Mouse (Mus musculus) layer of hippocampus, adult 18-20 months (tissue): ENCODE measurements at regions not wholly inside any gene's neighbourhood (a gene's known extent, or its start where the extent isn't known, plus 50 kb on each side); places are given as distances from the start of the nearest gene placed in this dataset.
A peak's percentile ranks its signal among the peaks of the same experiment; 100 is the strongest.

Experiments used
- DNase-seq, 2 experiments: peaks; one replicate each; pipeline ENCODE4 v3.0.0; 2022; ENCODE audit warnings: low spot score in 2 of 2

GRCm38 (mm10) chr13:37503449-37503848 is 158.4 kb downstream of the Ly86 start:
- no peak for DNase-seq

GRCm38 (mm10) chr13:37503898-37504297 is 158.9 kb downstream of the Ly86 start:
- DNase-seq, result no peak

DNA sequence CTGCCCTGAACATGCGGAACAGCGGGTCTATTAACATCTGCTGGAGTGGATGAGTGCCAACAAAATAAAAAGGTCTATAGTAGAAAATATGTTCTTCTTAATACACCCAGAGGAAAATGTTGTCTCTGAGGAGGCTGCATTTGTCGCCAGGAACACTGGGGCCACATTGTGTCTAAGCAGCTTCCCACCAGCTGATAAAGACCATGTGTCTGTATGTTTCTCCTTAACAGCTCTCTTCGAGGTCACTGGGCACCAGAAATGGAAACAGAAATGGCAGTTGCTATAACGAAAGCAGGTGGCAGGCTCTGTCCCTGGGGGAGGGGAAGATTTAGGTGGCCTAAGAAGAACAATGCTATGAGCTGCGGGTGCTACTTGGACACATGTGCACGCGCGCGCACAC is 159.4 kb downstream of the Ly86 start:
- no peak for DNase-seq

- no peak for DNase-seq
Measured at GRCm38 (mm10) chr13:37505617-37506016, 160.6 kb downstream of the Ly86 start.

DNA sequence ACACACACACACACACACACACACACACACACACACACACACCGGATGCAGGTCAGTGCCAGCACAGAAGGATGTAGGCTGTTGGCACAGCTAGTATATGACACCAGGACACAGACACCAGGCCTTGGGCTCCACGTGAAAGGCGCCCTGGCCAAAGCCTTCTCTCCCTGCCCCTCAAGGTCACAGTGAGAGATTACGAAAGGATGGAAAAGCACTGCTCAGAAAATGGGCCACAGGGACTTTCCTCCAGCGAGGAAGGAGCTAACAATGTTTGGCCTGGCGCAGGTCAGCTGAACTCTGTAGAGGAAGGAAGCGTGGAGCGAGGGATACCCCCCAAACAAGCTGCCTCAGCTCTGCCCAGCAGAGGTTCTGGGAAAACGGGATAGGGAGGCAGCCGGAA is 161.0 kb downstream of the Ly86 start:
- no peak for DNase-seq

GRCm38 (mm10) chr13:37506701-37507100 is 161.7 kb downstream of the Ly86 start:
- DNase-seq, result no peak

DNA sequence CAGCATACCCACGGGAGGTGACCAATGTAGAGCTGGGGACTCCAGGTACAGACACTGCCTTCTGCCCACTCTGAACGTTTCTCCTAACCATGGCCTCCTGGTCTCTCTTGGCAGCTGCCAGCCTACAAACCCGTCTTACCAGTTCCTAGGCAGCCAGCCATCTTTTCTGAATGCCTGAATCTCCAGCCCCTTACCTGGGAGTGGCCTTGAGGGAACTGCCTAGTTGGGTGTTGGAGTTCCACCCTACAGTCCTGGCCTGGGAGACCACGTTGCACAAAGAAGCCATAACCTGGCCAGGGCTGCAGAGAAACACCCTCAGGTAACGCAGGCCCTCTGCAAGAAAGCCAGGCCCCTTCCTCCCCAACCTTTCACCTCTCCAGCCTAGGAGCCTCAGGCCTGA is 162.1 kb downstream of the Ly86 start:
- no peak for DNase-seq

DNA sequence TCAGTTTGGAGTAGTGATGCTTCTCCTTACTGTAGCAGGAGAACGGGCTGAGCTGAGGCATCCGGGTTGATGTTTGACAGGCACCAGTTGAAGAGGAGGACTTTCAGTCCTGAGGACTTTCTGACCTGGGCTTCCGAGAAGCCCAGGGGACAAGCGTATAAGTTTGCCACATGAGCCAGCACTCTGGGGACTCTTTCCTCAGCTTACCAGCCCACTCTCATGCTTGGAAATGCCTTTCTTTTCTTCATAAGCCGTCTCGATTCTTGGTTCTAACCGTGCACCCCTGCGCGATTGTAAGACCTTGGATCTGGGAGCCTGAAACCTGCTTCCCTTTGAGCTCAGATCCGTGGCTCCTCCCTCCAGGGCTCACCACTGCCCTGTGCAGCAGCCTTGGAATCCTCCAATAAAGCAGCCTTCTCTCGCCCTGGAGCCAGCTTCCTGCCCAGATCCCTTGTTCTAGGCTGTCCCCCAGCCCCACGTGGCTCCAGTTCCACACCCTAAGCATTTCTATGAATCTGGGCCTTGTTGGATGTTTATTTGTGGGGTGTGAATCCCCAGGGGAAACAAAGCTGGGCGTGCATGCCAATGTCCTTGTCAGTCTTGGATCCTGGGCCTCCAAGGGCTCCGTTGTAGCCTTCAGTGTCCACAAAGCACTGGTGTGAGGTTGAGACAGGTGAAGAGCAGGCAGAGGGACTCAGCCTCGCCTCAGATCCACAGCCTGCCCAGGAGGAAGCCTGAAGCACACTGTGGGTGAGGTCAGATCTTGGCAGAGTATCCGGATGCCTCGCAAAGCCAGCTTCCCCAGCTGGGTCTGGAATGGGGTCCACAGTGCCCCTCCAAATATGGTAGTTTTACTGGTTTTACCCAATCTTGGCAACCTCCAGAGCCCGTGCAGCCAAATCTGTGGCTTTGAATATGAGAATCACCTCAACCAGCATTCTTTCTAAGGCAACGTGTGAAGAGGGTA is 163.7 kb downstream of the Ly86 start:
- no peak for DNase-seq

GRCm38 (mm10) chr13:37509352-37509851 is 164.4 kb downstream of the Ly86 start:
- no peak for DNase-seq

GRCm38 (mm10) chr13:37510511-37510910 is 165.5 kb downstream of the Ly86 start:
- DNase-seq, result no peak

DNA sequence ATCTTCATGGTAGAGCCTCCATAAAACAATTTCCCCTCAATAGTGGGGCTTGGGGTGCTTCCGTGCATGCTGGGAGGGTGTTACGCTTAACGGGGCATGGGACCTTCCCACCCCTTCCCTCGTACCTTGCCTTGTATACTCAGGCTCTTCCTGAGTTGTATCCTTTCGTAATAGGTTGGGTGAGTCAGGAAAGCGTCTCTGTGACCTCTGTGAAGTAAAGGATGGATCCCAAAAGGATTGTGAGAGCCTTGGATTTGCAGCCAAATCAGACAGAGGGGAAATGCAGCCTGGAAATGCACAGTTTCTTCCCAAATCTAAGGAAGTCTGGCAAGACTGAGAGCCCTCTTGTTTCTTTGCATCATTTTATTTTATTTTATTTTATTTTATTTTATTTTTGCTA is 166.0 kb downstream of the Ly86 start:
- DNase-seq, result no peak

DNA sequence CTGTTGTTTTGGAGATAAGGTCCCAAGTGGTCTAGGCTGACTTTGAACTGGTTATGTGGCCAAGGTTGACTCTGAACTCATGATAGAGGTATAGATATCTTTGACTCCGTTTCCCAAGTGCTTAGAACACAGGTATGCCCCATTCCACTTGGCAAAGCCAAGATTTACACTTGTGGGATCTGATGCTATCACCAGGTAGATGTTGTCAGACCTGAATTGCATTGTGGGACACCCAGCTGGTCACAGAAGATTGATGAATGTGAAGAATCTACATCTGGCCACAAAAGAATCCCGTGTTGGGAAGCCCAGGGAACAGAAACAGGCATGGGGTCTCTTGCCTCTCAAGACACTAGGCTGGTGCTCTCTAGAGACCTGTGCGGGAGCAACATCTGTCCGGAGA is 166.4 kb downstream of the Ly86 start:
- DNase-seq, result no peak

DNA sequence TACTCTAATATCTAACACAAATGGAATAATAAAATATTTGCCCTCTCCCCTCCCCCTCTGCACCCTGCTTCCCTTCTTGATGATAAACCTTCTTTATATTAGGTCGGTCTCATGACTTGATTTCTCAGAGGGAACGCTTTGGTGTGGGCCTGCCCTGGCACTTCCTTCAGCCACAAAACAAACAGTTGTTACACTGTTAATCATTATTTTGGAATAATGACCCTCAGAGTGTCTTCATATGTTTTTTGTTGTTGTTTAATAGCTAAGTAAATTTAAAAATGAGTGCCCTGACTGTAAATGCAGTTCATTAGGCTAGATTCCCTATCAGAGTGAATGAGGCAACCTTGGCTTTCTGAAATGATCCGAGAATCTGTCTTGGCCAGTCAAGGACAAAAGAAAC is 167.8 kb downstream of the Ly86 start:
- no peak for DNase-seq

- no peak for DNase-seq
Measured at GRCm38 (mm10) chr13:37513206-37513904, 168.3 kb downstream of the Ly86 start.

DNA sequence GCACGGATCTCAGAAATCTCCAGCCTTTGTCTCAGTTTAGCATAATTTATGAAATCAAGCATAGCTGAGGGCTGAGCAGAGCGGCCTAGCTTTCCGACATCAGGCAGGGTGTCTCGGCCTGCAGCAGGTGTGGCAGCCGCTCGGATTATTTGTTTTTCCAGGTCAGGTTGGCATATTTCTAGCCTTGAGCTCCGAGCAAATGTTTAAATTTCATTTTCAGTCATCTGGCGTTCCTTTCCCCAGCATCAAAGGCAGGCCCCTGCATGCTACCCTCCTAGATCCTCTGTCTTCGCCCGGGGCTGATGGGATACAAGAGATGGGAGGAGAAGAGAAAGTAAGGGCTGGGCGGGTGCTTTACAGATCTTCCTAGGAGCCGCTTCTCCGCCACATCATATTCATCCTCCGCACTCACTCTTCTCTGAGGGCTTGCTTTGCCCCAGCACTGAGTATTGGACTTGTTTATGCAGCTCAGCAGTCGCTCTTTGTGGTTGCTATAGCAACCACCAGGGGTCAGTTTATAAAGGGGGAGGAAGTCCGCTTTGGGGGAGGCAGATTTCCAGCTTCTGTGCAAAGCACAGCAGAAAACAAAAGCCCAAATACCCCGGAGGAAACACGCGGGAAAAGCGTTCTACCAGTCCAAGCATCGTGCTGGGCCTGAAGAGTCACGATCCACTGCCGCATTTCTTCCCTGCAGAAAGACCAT is 169.0 kb downstream of the Ly86 start:
- DNase-seq, result peak; percentile 37 to 46

GRCm38 (mm10) chr13:37514641-37515305 is 169.8 kb downstream of the Ly86 start:
- DNase-seq, result no peak

DNA sequence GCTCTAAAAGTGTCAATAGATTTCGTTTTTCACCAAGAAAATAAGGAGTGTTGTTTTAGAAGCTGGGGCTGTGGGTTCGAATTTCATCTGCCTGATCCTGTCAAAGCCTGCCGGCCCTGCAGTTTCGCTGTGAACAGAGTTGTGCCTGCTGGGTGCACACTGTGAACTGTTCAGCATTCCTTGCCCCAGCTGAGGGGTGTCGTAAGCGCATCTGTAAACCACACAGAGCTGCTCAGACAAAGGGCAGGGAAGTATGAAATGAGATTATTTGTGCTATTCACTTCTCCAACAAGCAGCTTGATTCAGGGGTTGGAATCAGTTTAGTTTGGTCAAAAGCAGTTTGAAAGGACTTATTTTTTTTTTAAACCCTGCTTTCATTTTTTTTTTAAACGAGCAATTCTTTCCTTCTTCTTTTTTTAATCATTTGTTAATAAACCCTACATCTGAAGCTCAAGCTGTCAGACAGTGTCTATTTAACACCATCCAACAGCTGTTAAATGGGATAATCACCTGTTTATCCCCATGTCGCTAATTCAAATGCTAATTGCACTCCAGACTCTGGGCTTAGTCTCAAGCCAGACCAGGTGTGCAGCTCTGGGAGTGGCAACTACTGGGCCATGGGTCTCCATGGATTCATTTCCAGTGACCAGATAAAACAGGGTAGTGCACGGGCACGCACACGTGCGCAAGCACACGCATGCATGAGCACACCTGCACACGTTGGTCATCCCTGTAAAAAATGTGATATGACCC is 172.2 kb downstream of the Ly86 start:
- DNase-seq, result no peak

GRCm38 (mm10) chr13:37519948-37520347 is 174.9 kb downstream of the Ly86 start:
- no peak for DNase-seq

DNA sequence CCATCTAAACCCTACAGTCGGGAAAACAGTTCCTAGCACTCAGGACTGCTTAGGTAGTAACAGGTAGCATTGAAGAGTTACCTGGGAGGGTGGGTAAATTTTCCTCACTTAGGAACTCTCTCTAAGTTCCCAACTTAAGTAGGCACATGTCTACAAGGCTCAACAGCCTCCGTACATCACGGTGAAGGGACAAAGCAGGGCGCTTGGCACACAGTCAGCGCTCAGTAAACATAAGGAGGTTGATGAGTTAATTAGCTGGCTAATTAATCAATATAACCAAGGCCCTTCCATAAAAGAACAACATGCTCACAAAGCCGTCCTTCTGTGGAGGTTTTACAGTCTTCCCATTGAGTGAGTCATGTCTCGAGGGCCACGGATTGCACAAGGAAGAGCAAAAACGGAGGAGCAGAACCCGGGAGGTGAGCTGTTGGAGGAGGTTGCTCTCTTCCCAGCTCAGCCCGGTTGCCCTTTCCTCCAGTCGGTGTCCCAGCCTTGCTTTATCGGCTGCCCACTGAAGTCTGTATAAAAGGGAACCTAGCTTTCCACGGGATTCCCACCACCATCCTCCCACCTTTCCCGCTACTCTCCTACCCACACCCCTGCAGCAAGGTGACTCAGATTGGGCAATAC is 180.2 kb downstream of the Ly86 start:
- no peak for DNase-seq

DNA sequence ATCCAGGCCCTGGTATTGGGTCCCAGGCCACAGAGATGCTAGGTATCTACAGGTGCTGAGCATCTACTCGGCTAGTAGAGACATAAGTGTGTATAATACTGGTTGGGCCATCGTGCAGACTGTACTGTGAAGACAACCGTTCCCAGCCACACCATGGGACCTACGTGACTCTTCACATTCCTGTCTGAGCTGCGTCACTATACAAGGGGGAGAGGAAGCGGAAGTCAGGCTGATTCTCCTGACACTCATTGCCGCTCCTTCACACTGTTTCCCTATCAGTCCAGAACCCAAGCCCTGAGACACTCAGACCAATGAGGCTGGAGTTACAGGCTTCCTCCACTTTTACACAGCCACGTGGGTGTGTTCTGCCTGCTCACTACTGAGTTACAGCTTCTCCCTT is 181.1 kb downstream of the Ly86 start:
- no peak for DNase-seq
